Mouse (Mus musculus): ENCODE measurements around the gene Slc17a9. TPM values are rescaled to one million over a fixed set of nuclear protein-coding genes. Genes with fewer than 3 reads are reported as not detected.

Gene Slc17a9
- 0.70 and 1.4 TPM in 2 replicates for polyA plus RNA-seq (2015; fragmentation: Nextera tagmentation; extraction: Ambion mirVana)

GRCm38 (mm10) chr2:180724585-180725413, at the start of gene Slc17a9:
Gene Slc17a9, plus strand, starts transcription at chr2:180725263.
- Histone ChIP-seq H3K27me3 (no peaks in the 10 kb centered on the region), H3K4me3 (peak within 1 kb of the TSS; percentile 16), H3K27ac (no peak within 1 kb of the TSS), H3K9ac (peak within 1 kb of the TSS; percentile 41), H3K36me3 (peaks cover 41% of the 10 kb centered on the region), H3K4me2 (peak within 1 kb of the TSS; percentile 54), H3K4me1 (peaks cover 14% of the 10 kb centered on the region), H3K9me3 (no peaks in the 10 kb centered on the region)
- WGBS: 4% methylated on average over 18 of the region's 18 CpGs
- 0 out of 2 replicates have a peak, but pooled peaks have one; percentile 21 for ATAC-seq (ENCODE audit: insufficient number of reproducible peaks, insufficient read depth, low FRiP score, low TSS enrichment, low read depth)

GRCm38 (mm10) chr2:180676706-180677105, 48.4 kb upstream of the Slc17a9 start:
- H3K4me1 ChIP-seq: no peaks in the 10 kb centered on the region
- H3K9ac ChIP-seq: no peak overlapping the region
- peaks cover 57% of the 10 kb centered on the region for H3K36me3 ChIP-seq
- ATAC-seq (ENCODE audit: insufficient number of reproducible peaks, insufficient read depth, low FRiP score, low TSS enrichment, low read depth): no peak
- no peak overlapping the region for H3K4me3 ChIP-seq
- no peak overlapping the region for H3K4me2 ChIP-seq
- no peaks in the 10 kb centered on the region for H3K9me3 ChIP-seq
- no peak overlapping the region for H3K27ac ChIP-seq
- WGBS: 95% methylated on average over 2 of the region's 2 CpGs
- no peaks in the 10 kb centered on the region for H3K27me3 ChIP-seq

GRCm38 (mm10) chr2:180678609-180679140, 46.4 kb upstream of the Slc17a9 start:
- Histone ChIP-seq H3K27me3 (no peaks in the 10 kb centered on the region), H3K36me3 (peaks cover 57% of the 10 kb centered on the region), H3K9me3 (no peaks in the 10 kb centered on the region), H3K4me2 (no peak overlapping the region), H3K27ac (no peak overlapping the region), H3K9ac (no peak overlapping the region), H3K4me1 (no peaks in the 10 kb centered on the region), H3K4me3 (no peak overlapping the region)
- 25% methylated on average over 4 of the region's 4 CpGs for WGBS
- ATAC-seq (ENCODE audit: insufficient number of reproducible peaks, insufficient read depth, low FRiP score, low TSS enrichment, low read depth): peak; percentile 35; the same call in 1 of the 2 replicates

- 81% methylated on average over 2 of the region's 2 CpGs for WGBS
Measured at GRCm38 (mm10) chr2:180681225-180681624, 43.8 kb upstream of the Slc17a9 start.

GRCm38 (mm10) chr2:180683524-180683923, 41.5 kb upstream of the Slc17a9 start:
- WGBS: 83% methylated on average over 2 of the region's 2 CpGs
- Histone ChIP-seq H3K27me3 (no peaks in the 10 kb centered on the region), H3K4me2 (no peak overlapping the region), H3K4me3 (no peak overlapping the region), H3K27ac (no peak overlapping the region), H3K9ac (no peak overlapping the region), H3K4me1 (no peaks in the 10 kb centered on the region), H3K36me3 (peaks cover 90% of the 10 kb centered on the region), H3K9me3 (no peaks in the 10 kb centered on the region)
- no peak for ATAC-seq (ENCODE audit: insufficient number of reproducible peaks, insufficient read depth, low FRiP score, low TSS enrichment, low read depth)

More at GRCm38 (mm10) chr2:180681225-180681624, 43.8 kb upstream of the Slc17a9 start:
- no peak for ATAC-seq (ENCODE audit: insufficient number of reproducible peaks, insufficient read depth, low FRiP score, low TSS enrichment, low read depth)
- H3K27ac ChIP-seq: no peak overlapping the region
- H3K4me1 ChIP-seq: no peaks in the 10 kb centered on the region
- no peak overlapping the region for H3K4me2 ChIP-seq
- H3K36me3 ChIP-seq: peaks cover 67% of the 10 kb centered on the region
- no peaks in the 10 kb centered on the region for H3K9me3 ChIP-seq
- no peak overlapping the region for H3K4me3 ChIP-seq
- H3K27me3 ChIP-seq: no peaks in the 10 kb centered on the region
- no peak overlapping the region for H3K9ac ChIP-seq

- Histone ChIP-seq H3K9ac (no peak overlapping the region), H3K27ac (no peak overlapping the region), H3K9me3 (no peaks in the 10 kb centered on the region), H3K4me2 (no peak overlapping the region), H3K4me3 (no peak overlapping the region), H3K4me1 (no peaks in the 10 kb centered on the region), H3K27me3 (no peaks in the 10 kb centered on the region), H3K36me3 (peaks cover 95% of the 10 kb centered on the region)
- no peak for ATAC-seq (ENCODE audit: insufficient number of reproducible peaks, insufficient read depth, low FRiP score, low TSS enrichment, low read depth)
- 94% methylated on average over 4 of the region's 4 CpGs for WGBS
Measured at GRCm38 (mm10) chr2:180684031-180684430, 41.0 kb upstream of the Slc17a9 start.

GRCm38 (mm10) chr2:180689841-180690240, 35.2 kb upstream of the Slc17a9 start:
- H3K4me1 ChIP-seq: peaks cover 12% of the 10 kb centered on the region
- no peaks in the 10 kb centered on the region for H3K27me3 ChIP-seq
- no peak overlapping the region for H3K27ac ChIP-seq
- WGBS: 89% methylated on average over 5 of the region's 5 CpGs
- H3K4me3 ChIP-seq: no peak overlapping the region
- peaks cover 63% of the 10 kb centered on the region for H3K36me3 ChIP-seq
- no peak overlapping the region for H3K9ac ChIP-seq
- H3K4me2 ChIP-seq: no peak overlapping the region
- no peak for ATAC-seq (ENCODE audit: insufficient number of reproducible peaks, insufficient read depth, low FRiP score, low TSS enrichment, low read depth)
- H3K9me3 ChIP-seq: no peaks in the 10 kb centered on the region

- Histone ChIP-seq H3K27ac (no peak overlapping the region), H3K4me2 (0 out of 2 replicates have a peak overlapping the region, but pooled peaks have one; percentile 3)
- ATAC-seq (ENCODE audit: insufficient number of reproducible peaks, insufficient read depth, low FRiP score, low TSS enrichment, low read depth): no peak
Measured at GRCm38 (mm10) chr2:180692630-180693029, 32.4 kb upstream of the Slc17a9 start.

GRCm38 (mm10) chr2:180695176-180695575, 29.9 kb upstream of the Slc17a9 start:
- no peak overlapping the region for H3K4me2 ChIP-seq
- peaks cover 9% of the 10 kb centered on the region for H3K36me3 ChIP-seq
- H3K9ac ChIP-seq: no peak overlapping the region
- peaks cover 23% of the 10 kb centered on the region for H3K4me1 ChIP-seq
- no peak overlapping the region for H3K4me3 ChIP-seq
- H3K9me3 ChIP-seq: no peaks in the 10 kb centered on the region
- H3K27me3 ChIP-seq: no peaks in the 10 kb centered on the region
- WGBS: 79% methylated on average over 2 of the region's 2 CpGs
- ATAC-seq (ENCODE audit: insufficient number of reproducible peaks, insufficient read depth, low FRiP score, low TSS enrichment, low read depth): no peak
- H3K27ac ChIP-seq: no peak overlapping the region

More at GRCm38 (mm10) chr2:180692630-180693029, 32.4 kb upstream of the Slc17a9 start:
- Histone ChIP-seq H3K4me1 (peaks cover 12% of the 10 kb centered on the region), H3K4me3 (no peak overlapping the region), H3K27me3 (no peaks in the 10 kb centered on the region), H3K9ac (no peak overlapping the region), H3K36me3 (peaks cover 35% of the 10 kb centered on the region), H3K9me3 (no peaks in the 10 kb centered on the region)
- WGBS: 3% methylated on average over 1 of the region's 1 CpGs

- ATAC-seq (ENCODE audit: insufficient number of reproducible peaks, insufficient read depth, low FRiP score, low TSS enrichment, low read depth): no peak
- Histone ChIP-seq H3K27me3 (no peaks in the 10 kb centered on the region), H3K27ac (no peak overlapping the region), H3K36me3 (0 out of 2 replicates have a peak, but pooled peaks cover 6% of the 10 kb centered on the region), H3K9ac (peak overlapping the region; percentile 98), H3K4me2 (peak overlapping the region; percentile 83), H3K4me1 (peaks cover 34% of the 10 kb centered on the region), H3K4me3 (peak overlapping the region; percentile 90), H3K9me3 (no peaks in the 10 kb centered on the region)
- WGBS: 75% methylated on average over 5 of the region's 5 CpGs
Measured at GRCm38 (mm10) chr2:180700457-180700856, 24.6 kb upstream of the Slc17a9 start.

GRCm38 (mm10) chr2:180701053-180701766, 23.9 kb upstream of the Slc17a9 start:
- peaks cover 34% of the 10 kb centered on the region for H3K4me1 ChIP-seq
- WGBS: 5% methylated on average over 26 of the region's 26 CpGs
- no peak for ATAC-seq (ENCODE audit: insufficient number of reproducible peaks, insufficient read depth, low FRiP score, low TSS enrichment, low read depth)

More at GRCm38 (mm10) chr2:180701053-180701766, 23.9 kb upstream of the Slc17a9 start:
- H3K36me3 ChIP-seq: 0 out of 2 replicates have a peak, but pooled peaks cover 6% of the 10 kb centered on the region
- no peaks in the 10 kb centered on the region for H3K27me3 ChIP-seq
- peak overlapping the region; percentile 83 for H3K4me2 ChIP-seq
- peak overlapping the region; percentile 96 for H3K27ac ChIP-seq
- H3K9me3 ChIP-seq: no peaks in the 10 kb centered on the region
- peak overlapping the region; percentile 90 for H3K4me3 ChIP-seq
- peak overlapping the region; percentile 98 for H3K9ac ChIP-seq
